Mouse (Mus musculus) olfactory bulb, adult 2 months (tissue): ENCODE results near the gene Fiz1. TPM values are rescaled to one million over a fixed set of nuclear protein-coding genes. Genes with fewer than 3 reads are reported as not detected.
"Not testable (repeated sequence)": the region's sequence is repeated elsewhere in the genome, so short reads cannot be mapped to it uniquely, and the experiment has no call there.

Source experiments
- H3K27ac ChIP-seq: fragments of 200-500 bp; 2 replicates; pipeline ENCODE4 v1.5.1; 2012; ENCODE audit warnings: low read depth, low read length; ENCODE audit not compliant: insufficient read depth
- H3K4me1 ChIP-seq: fragments of 200-500 bp; 2 replicates; pipeline ENCODE4 v1.6.1; 2012; ENCODE audit warnings: low read length; ENCODE audit not compliant: control insufficient read depth, insufficient read depth
- H3K4me3 ChIP-seq: fragments of 200-500 bp; 2 replicates; pipeline ENCODE4 v1.5.1; 2012; ENCODE audit warnings: mild to moderate bottlenecking, low read depth, low read length, moderate library complexity; ENCODE audit not compliant: insufficient read depth
- CTCF ChIP-seq: fragments of 200-500 bp; IDR thresholded peaks from 2 replicates; pipeline ENCODE4 v1.5.1; 2012; ENCODE audit warnings: low read depth, mild to moderate bottlenecking, low read length, moderate library complexity; ENCODE audit not compliant: insufficient read depth
- POLR2A ChIP-seq: fragments of 200-500 bp; IDR thresholded peaks from 2 replicates; pipeline ENCODE4 v1.6.1; 2012; ENCODE audit warnings: mild to moderate bottlenecking, low read depth, low read length, moderate library complexity; ENCODE audit not compliant: insufficient read depth
- WGBS: fragments of 180-500 bp; shearing (Covaris S2); methylation state at CpG from one replicate; pipeline ENCODE4 v1.1.7; 2018; 5-methylcytosine and 5-hydroxymethylcytosine counted together
- polyA plus RNA-seq: library from polyadenylated mRNA; stranded (reverse); fragments of >200 nt; gene quantifications from 2 replicates; pipeline ENCODE4 v1.2.4, GENCODE M21; 2012; ENCODE audit warnings: low replicate concordance; ENCODE audit not compliant: missing spikeins, insufficient read depth, insufficient read length

Gene Fiz1
- polyA plus RNA-seq, 1 experiment: not detected

- Histone ChIP-seq H3K4me3 (no peak overlapping the region), H3K27ac (no peak overlapping the region), H3K4me1 (no peaks in the 10 kb centered on the region)
- no peak for TF ChIP-seq POLR2A
- TF ChIP-seq CTCF: no peak
- WGBS: 89% methylated on average over 63 of the region's 63 CpGs
These were observed 16.2 kb upstream of the Fiz1 start for GRCm38 (mm10) chr7:5030554-5031275.

- TF ChIP-seq CTCF: no peak
- no peak for TF ChIP-seq POLR2A
- H3K27ac ChIP-seq: no peak overlapping the region
- H3K4me1 ChIP-seq: no peaks in the 10 kb centered on the region
- WGBS: 95% methylated on average over 21 of the region's 21 CpGs
- H3K4me3 ChIP-seq: no peak overlapping the region
These were observed 15.4 kb upstream of the Fiz1 start for GRCm38 (mm10) chr7:5029946-5030345.

- TF ChIP-seq CTCF (no peak), POLR2A (no peak)
- 97% methylated on average over 22 of the region's 22 CpGs for WGBS
- H3K27ac ChIP-seq: no peak overlapping the region
These were observed 15.0 kb upstream of the Fiz1 start for GRCm38 (mm10) chr7:5029543-5029942.

GRCm38 (mm10) chr7:5021197-5021596 lies 6.7 kb upstream of the Fiz1 start:
- H3K4me1 ChIP-seq: no peaks in the 10 kb centered on the region; the same call in 1 of the 2 replicates
- TF ChIP-seq POLR2A: no peak
- TF ChIP-seq CTCF: no peak
- H3K27ac ChIP-seq: no peak overlapping the region
- WGBS: 41% methylated on average over 5 of the region's 5 CpGs
- peak overlapping the region; percentile 82 for H3K4me3 ChIP-seq

More at GRCm38 (mm10) chr7:5029543-5029942, 15.0 kb upstream of the Fiz1 start:
- Histone ChIP-seq H3K4me3 (no peak overlapping the region), H3K4me1 (no peaks in the 10 kb centered on the region)

GRCm38 (mm10) chr7:5020685-5021084 lies 6.2 kb upstream of the Fiz1 start:
- H3K4me1 ChIP-seq: no peaks in the 10 kb centered on the region; the same call in 1 of the 2 replicates
- peak overlapping the region; percentile 82 for H3K4me3 ChIP-seq
- WGBS: under 1% methylated on average over 15 of the region's 15 CpGs
- TF ChIP-seq POLR2A: no peak
- no peak for TF ChIP-seq CTCF
- peak overlapping the region; percentile 48; the same call in 1 of the 2 replicates for H3K27ac ChIP-seq

- H3K4me1 ChIP-seq: no peaks in the 10 kb centered on the region; the same call in 1 of the 2 replicates
- H3K4me3 ChIP-seq: peak within 1 kb of the TSS; percentile 82
- H3K27ac ChIP-seq: peak within 1 kb of the TSS; percentile 48; the same call in 1 of the 2 replicates
- TF ChIP-seq POLR2A: peak; percentile 43; the same call in 1 of the 2 replicates
- no peak for TF ChIP-seq CTCF
- WGBS: under 1% methylated on average over 47 of the region's 49 CpGs
These were observed 5.6 kb upstream of the Fiz1 start, which contains the start of the genes Zfp865 and Ccdc106 for GRCm38 (mm10) chr7:5020000-5020681. TSS of gene Zfp865 (plus strand) at chr7:5020376. TSS of gene Ccdc106 (plus strand) at chr7:5020553.

- H3K4me3 ChIP-seq, H3K27ac ChIP-seq, H3K4me1 ChIP-seq: not testable (repeated sequence)
- 22% methylated on average over 8 of the region's 8 CpGs for WGBS
These were observed 5.1 kb upstream of the Fiz1 start for GRCm38 (mm10) chr7:5019576-5019975.

GRCm38 (mm10) chr7:5017931-5018330 lies 3.4 kb upstream of the Fiz1 start:
- H3K27ac ChIP-seq: no peak overlapping the region
- TF ChIP-seq POLR2A: no peak
- no peak for TF ChIP-seq CTCF
- H3K4me3 ChIP-seq: no peak overlapping the region
- peaks cover 2% of the 10 kb centered on the region; the same call in 1 of the 2 replicates for H3K4me1 ChIP-seq
- 98% methylated on average over 21 of the region's 21 CpGs for WGBS

- TF ChIP-seq POLR2A: no peak
- 86% methylated on average over 16 of the region's 16 CpGs for WGBS
- Histone ChIP-seq H3K4me3 (no peak overlapping the region), H3K27ac (no peak overlapping the region), H3K4me1 (peaks cover 4% of the 10 kb centered on the region; the same call in 1 of the 2 replicates)
These were observed 2.9 kb upstream of the Fiz1 start for GRCm38 (mm10) chr7:5017352-5017751.
